Mouse (Mus musculus): ENCODE measurements at regions not wholly inside any gene's neighbourhood (a gene's known extent, or its start where the extent isn't known, plus 50 kb on each side); places are given as distances from the start of the nearest gene placed in this dataset.

DNA sequence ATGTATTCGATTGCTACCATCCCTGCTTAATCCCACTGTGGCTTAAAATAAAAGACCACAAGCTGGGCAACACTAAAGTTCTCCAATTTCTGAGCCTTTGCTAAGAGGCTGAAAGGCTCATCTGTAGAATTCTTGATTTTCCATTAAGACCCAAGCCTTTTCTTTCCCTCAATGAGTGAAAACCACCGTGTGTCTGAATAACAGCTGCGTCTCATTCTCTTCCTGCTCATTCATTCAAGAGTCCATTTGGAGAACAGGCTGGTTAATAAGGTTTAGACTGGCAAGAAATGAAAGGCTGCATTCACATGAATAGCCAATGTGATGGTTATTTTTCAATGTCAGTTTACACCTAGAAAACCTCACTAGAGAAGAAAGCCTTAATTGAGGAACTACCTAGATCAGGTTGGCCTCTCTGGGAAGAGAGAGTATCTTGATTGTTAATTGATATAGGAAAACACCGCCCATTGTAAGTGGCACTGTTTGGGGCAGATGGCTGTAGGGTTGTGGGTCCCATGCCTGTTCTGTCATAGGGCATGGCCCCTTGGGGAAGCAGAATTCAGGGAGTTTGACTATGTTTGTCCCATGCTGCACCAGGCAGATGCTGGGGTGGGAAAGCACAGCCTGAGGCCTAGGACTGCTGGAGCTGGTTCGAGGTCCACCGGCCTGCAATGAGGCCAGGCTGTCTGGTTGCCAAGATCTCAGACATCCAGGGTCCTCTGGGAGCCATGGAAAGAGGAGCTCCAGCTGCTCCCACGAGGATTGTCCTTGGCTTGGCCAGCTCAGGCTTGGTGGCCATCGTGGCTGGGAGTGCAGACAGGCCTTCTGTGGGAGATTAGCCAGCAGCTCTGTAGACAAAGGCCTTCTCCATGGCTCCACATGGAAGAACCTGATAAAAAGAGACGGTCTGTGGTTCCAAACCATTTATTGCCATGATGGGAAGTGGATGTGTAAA lies 161.3 kb upstream of the Castor2 start:
- no peak overlapping the region for H3K4me3 ChIP-seq (replicated peaks in 1 of 3; ENCODE audit: low read depth in 2 of 3, low read length in 2 of 3, poor library complexity in 1 of 3)
- in situ Hi-C loops (cut with MboI; ENCODE audit: low pct_ligation_motif_present, low pct_unique_long_range_greater_than_20kb, low sequenced_read_pairs) (no loop called here), dilution Hi-C loops (cut with MboI; ENCODE audit: extremely low pct_ligation_motif_present, extremely low pct_unique_long_range_greater_than_20kb, low sequenced_read_pairs) (no loop called here)
- no peaks in the 10 kb centered on the region for H3K36me3 ChIP-seq (replicated peaks in 1 of 2; ENCODE audit: control insufficient read depth in 1 of 2, insufficient read depth in 1 of 2, low read length in 1 of 2)
- H3K9ac ChIP-seq (ENCODE audit: insufficient read depth, low read depth): no peak overlapping the region
- peaks cover 68% of the 10 kb centered on the region for H3K9me3 ChIP-seq (replicated peaks; ENCODE audit: low read length)
- DNase-seq (ENCODE audit: extremely low read depth): no peak
- no peak overlapping the region for H3K4me2 ChIP-seq (ENCODE audit: insufficient read depth, low read depth, poor library complexity, severe bottlenecking)
- H3K27ac ChIP-seq (ENCODE audit: insufficient read depth, low read depth): no peak overlapping the region
- H3K4me1 ChIP-seq (ENCODE audit: control insufficient read depth in 1 of 2, insufficient read depth in 2 of 2): no peaks in the 10 kb centered on the region
- no peak for TF ChIP-seq ZNF384 (IDR thresholded peaks at IDR 0.05; ENCODE audit: low read depth, low read length)
- no peak for TF ChIP-seq MXI1 (IDR thresholded peaks at IDR 0.05; ENCODE audit: low read depth, low read length)
- no peak for TF ChIP-seq TBP (conservative IDR thresholded peaks at IDR 0.05; ENCODE audit: low read depth, low read length)
- TF ChIP-seq JUND (conservative IDR thresholded peaks at IDR 0.05; ENCODE audit: low read depth, low read length): no peak
- no peak for TF ChIP-seq KAT2A (IDR thresholded peaks at IDR 0.05; ENCODE audit: insufficient replicate concordance, low read length)
- no peak for TF ChIP-seq BHLHE40 (IDR thresholded peaks at IDR 0.05; ENCODE audit: low read depth, low read length)
- no peak for TF ChIP-seq MAFK (IDR thresholded peaks at IDR 0.05; ENCODE audit: insufficient replicate concordance, low read length)
- TF ChIP-seq HCFC1 (IDR thresholded peaks at IDR 0.05; ENCODE audit: low read depth, low read length): no peak
- TF ChIP-seq MAX (IDR thresholded peaks at IDR 0.05; ENCODE audit: low read length): no peak
- TF ChIP-seq UBTF (IDR thresholded peaks at IDR 0.05; ENCODE audit: low read depth, low read length): no peak
- no peaks in the 10 kb centered on the region for H3K27me3 ChIP-seq (replicated peaks)
- no peaks in the 10 kb centered on the region for H3K79me2 ChIP-seq (replicated peaks; ENCODE audit: control insufficient read depth, extremely low read depth, insufficient read depth, poor library complexity, severe bottlenecking)

- Histone ChIP-seq H3K36me3 (replicated peaks in 1 of 2; ENCODE audit: control insufficient read depth in 1 of 2, insufficient read depth in 1 of 2, low read length in 1 of 2) (no peaks in the 10 kb centered on the region), H3K9ac (ENCODE audit: insufficient read depth, low read depth) (no peak overlapping the region), H3K79me2 (replicated peaks; ENCODE audit: control insufficient read depth, extremely low read depth, insufficient read depth, poor library complexity, severe bottlenecking) (no peaks in the 10 kb centered on the region), H3K27me3 (replicated peaks) (no peaks in the 10 kb centered on the region), H3K4me2 (ENCODE audit: insufficient read depth, low read depth, poor library complexity, severe bottlenecking) (no peak overlapping the region), H3K4me1 (ENCODE audit: control insufficient read depth in 1 of 2, insufficient read depth in 2 of 2) (no peaks in the 10 kb centered on the region), H3K4me3 (replicated peaks in 1 of 3; ENCODE audit: low read depth in 2 of 3, low read length in 2 of 3, poor library complexity in 1 of 3) (no peak overlapping the region), H3K9me3 (replicated peaks; ENCODE audit: low read length) (peaks cover 82% of the 10 kb centered on the region), H3K27ac (ENCODE audit: insufficient read depth, low read depth) (no peak overlapping the region)
- TF ChIP-seq RAD21 (IDR thresholded peaks at IDR 0.05; ENCODE audit: low read depth, low read length): no peak
- no peak for TF ChIP-seq MAZ (IDR thresholded peaks at IDR 0.05; ENCODE audit: low read depth, low read length)
- no peak for TF ChIP-seq ZNF384 (IDR thresholded peaks at IDR 0.05; ENCODE audit: low read depth, low read length)
- no peak for TF ChIP-seq JUN (IDR thresholded peaks at IDR 0.05; ENCODE audit: insufficient read depth, low read depth, low read length)
- TF ChIP-seq PAX5 (IDR thresholded peaks at IDR 0.05; ENCODE audit: low read length): no peak
- no peak for TF ChIP-seq MXI1 (IDR thresholded peaks at IDR 0.05; ENCODE audit: low read depth, low read length)
- no peak for TF ChIP-seq BHLHE40 (IDR thresholded peaks at IDR 0.05; ENCODE audit: low read depth, low read length)
- no peak for TF ChIP-seq CTCF (conservative IDR thresholded peaks at IDR 0.05 in 1 of 2, IDR thresholded peaks at IDR 0.05 in 1 of 2; ENCODE audit: low read depth in 2 of 2, low read length in 2 of 2)
- TF ChIP-seq RCOR1 (conservative IDR thresholded peaks at IDR 0.05; ENCODE audit: low read depth, low read length): no peak
- TF ChIP-seq ETS1 (conservative IDR thresholded peaks at IDR 0.05; ENCODE audit: low read depth, low read length): no peak
- TF ChIP-seq CHD1 (IDR thresholded peaks at IDR 0.05; ENCODE audit: low read depth, low read length): no peak
- TF ChIP-seq ELF1 (IDR thresholded peaks at IDR 0.05; ENCODE audit: low read depth, low read length): no peak
- no peak for TF ChIP-seq KAT2A (IDR thresholded peaks at IDR 0.05; ENCODE audit: insufficient replicate concordance, low read length)
- TF ChIP-seq MAX (IDR thresholded peaks at IDR 0.05; ENCODE audit: low read length): no peak
- TF ChIP-seq POLR2AphosphoS2 (IDR thresholded peaks at IDR 0.05; ENCODE audit: low read depth, low read length): no peak
- no peak for TF ChIP-seq USF2 (conservative IDR thresholded peaks at IDR 0.05; ENCODE audit: low read depth, low read length)
- no peak for TF ChIP-seq MYC (IDR thresholded peaks at IDR 0.05; ENCODE audit: low read depth, low read length)
- TF ChIP-seq ZKSCAN1 (IDR thresholded peaks at IDR 0.05; ENCODE audit: borderline replicate concordance, low read depth, low read length): no peak
- in situ Hi-C loops (cut with MboI; ENCODE audit: low pct_ligation_motif_present, low pct_unique_long_range_greater_than_20kb, low sequenced_read_pairs): no loop called here
- DNase-seq (ENCODE audit: extremely low read depth): no peak
- dilution Hi-C loops (cut with MboI; ENCODE audit: extremely low pct_ligation_motif_present, extremely low pct_unique_long_range_greater_than_20kb, low sequenced_read_pairs): no loop called here
Measured at GRCm38 (mm10) chr5:133935451-133935850, 164.1 kb upstream of the Castor2 start.

Measured in CH12.LX (cell line).